Mouse (Mus musculus) heart, adult 2 months (tissue): ENCODE measurements around the gene Mrpl34.

Experiments
- CTCF ChIP-seq: fragments of 200-600 bp; IDR thresholded peaks from 2 replicates; pipeline ENCODE4 v1.8.1; 2022; ENCODE audit warnings: antibody characterized with exemption, mild to moderate bottlenecking, moderate library complexity
- EP300 ChIP-seq: fragments of 200-500 bp; IDR thresholded peaks from 2 replicates; pipeline ENCODE4 v1.6.1; 2011; ENCODE audit warnings: low read depth, low read length, control low read depth; ENCODE audit not compliant: insufficient read depth
- POLR2A ChIP-seq: fragments of 200-500 bp; IDR thresholded peaks from 2 replicates; pipeline ENCODE4 v1.6.1; 2011; ENCODE audit warnings: mild to moderate bottlenecking, low read depth, low read length, control low read depth; ENCODE audit not compliant: insufficient read depth

DNA sequence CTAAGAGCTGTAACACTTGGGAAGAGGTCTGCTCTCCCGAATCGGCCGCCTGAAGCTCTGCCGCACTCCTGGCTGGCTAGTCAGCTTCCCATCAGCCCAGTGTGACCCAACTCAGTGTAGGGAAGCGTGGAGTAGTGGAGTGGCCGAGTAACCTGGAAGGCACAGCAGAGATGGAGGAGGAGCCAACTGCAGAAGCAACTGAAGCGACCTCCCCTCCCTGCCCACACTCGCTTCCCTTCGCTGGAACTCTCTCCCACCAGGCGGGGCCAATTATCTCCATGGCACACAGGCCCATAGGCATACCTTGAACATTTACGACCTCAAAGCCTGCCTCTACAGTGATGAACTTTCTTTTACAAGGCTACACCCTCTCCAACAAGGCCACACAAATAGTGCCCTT lies 13.0 kb upstream of the Mrpl34 start:
- no peak for TF ChIP-seq EP300
- TF ChIP-seq CTCF: no peak
- TF ChIP-seq POLR2A: no peak
